Mouse (Mus musculus) heart, postnatal 0 days (tissue): Measurements from ENCODE around the gene Klb.

Source experiments
- CTCF ChIP-seq: IDR thresholded peaks from 2 replicates; pipeline ENCODE4 v1.5.1; 2016; ENCODE audit warnings: antibody characterized with exemption, control low read depth, low read depth
- EP300 ChIP-seq: IDR thresholded peaks from 2 replicates; pipeline ENCODE4 v1.6.1; 2016; ENCODE audit warnings: antibody characterized with exemption, low read depth

DNA sequence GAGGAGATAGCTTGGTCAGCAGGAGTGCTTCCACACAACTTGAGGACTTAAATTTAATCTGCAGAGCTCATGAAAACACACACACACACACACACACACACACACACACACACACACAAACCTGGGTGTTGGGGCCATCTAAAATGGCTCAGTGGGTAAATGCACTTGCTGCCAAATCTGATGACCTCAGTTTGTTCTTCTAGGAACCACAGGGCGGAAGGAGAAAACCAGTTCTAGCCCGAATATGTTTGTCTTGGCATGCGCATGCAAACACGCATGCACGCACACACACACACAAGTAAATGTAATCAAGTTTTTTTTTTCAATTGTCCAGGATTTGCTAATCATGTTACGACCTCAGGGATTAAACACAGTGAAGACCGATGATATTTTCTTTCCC lies 23.4 kb downstream of the Klb start:
- TF ChIP-seq CTCF (no peak), EP300 (no peak)
